Mouse (Mus musculus): Measurements from ENCODE around the gene Gnat2. TPM values are rescaled to one million over a fixed set of nuclear protein-coding genes. Genes with fewer than 3 reads are reported as not detected.

Gnat2 gene
- total RNA-seq, 2 experiments from 2014 or later: 0.26 to 0.36 TPM

DNA sequence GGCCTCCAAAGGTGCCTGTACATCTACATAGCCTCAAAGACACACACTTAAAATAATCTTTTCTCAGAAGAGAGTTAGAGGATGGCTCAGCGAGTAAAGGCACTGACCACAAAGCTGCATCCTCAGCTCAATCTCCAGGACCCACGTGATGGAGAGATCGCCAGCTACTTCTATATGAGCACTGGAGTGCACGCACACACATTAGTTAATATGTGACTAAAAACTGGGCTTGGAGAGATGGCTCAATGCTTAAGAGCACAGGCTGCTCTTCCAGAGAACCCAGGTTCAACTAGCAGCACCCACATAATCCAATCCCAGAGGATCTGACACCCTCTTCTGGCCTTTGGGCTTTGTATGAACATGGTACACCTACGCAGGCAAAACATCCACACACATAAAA lies 38.6 kb downstream of the Gnat2 start:
- H3K27ac ChIP-seq: peak overlapping the region; percentile 71; the same call in 1 of the 2 replicates
- intact Hi-C loops (cut with DNase I): no loop called here
- no peak for DNase-seq
- TF ChIP-seq CTCF (IDR thresholded peaks at IDR 0.05): no peak
- H3K4me3 ChIP-seq: no peak overlapping the region

DNA sequence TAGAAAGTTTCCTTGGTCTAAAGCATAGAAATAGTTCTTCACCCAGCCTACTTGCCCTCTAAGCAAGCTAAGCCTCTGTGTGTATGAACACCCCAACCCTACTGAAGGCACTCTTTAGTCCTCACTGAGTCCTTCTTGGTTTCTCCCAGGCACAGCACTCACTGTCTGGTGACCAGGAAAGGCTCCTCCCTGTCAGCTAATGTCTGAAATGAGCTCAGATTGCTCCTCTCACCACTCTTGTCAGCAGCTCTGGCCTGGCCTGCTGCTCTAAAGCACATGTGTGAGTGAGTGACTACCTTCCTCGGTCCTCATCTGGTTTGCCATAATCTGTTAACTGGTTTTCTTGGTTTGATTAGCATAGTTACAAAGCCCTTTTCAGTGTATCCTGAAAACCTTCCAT lies 39.2 kb downstream of the Gnat2 start:
- no peak for DNase-seq
- intact Hi-C loops (cut with DNase I): no loop called here
- Histone ChIP-seq H3K27ac (peak overlapping the region; percentile 71), H3K4me3 (no peak overlapping the region)
- no peak for TF ChIP-seq CTCF (IDR thresholded peaks at IDR 0.05)

DNA sequence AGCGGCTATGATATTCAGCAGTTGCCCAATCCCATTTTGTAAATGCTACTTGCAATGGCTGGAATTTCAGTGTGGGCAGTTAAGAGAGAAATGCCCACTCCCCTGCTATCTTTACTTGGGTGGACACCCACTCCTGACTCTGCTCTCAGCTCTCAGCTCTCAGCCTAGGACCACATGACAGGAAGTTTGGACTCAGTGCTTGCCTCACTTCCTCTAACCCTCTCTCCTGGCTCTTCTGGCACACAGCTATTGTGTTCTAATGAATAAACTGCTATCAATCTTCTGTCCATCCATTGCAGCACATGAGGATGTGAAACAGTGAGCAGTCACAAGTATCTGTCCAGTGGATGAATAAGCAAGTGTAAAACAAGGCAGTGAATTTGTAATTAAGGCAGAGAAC lies 39.9 kb downstream of the Gnat2 start:
- Histone ChIP-seq H3K27ac (peak overlapping the region; percentile 71), H3K4me3 (no peak overlapping the region)
- TF ChIP-seq CTCF (IDR thresholded peaks at IDR 0.05): no peak
- intact Hi-C loops (cut with DNase I): no loop called here
- DNase-seq: no peak

DNA sequence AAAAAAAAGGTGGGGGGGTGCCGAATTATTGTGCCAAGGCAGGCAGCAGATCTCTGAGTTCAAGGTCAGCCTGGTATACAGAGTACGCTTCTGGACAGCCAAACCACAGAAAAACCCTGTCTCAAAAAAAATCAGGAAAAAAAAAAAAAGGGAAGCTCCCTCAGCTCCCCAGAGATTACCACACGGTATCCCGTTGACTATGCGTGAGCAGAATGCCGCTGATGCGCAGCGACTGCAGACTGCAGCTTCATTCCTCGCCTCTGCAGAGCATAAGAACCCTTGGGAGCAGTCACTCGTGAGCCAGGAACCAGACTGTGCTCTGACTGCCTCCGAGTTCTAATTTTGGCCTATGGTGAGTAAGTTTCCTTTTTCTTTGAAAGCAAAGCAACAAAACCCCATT lies 42.1 kb downstream of the Gnat2 start:
- peak overlapping the region; percentile 24 for H3K27ac ChIP-seq

DNA sequence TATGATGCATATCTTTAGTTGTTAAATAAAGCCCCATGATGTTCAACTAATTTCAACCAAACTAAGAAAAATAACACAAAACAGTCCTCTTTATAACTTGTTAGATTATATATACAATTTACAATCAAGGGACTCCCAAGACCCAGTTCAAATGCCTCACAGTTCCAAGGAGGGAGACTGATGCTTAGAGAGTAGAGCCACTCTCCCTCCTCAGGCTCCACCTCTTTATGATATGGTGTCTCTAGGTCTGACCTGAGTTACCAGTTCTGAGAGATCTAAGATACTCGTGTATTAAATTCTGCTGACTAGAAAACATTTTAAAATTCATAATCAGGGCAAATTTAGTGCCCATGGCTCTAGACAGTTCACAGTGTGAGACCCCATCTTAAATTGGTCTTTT lies 46.5 kb downstream of the Gnat2 start:
- Histone ChIP-seq H3K27ac (no peak overlapping the region), H3K4me3 (no peak overlapping the region)
- intact Hi-C loops (cut with DNase I): no loop called here
- no peak for TF ChIP-seq CTCF (IDR thresholded peaks at IDR 0.05)
- no peak for DNase-seq

More for the DNA sequence above, 42.1 kb downstream of the Gnat2 start:
- no peak overlapping the region for H3K4me3 ChIP-seq
- intact Hi-C loops (cut with DNase I): no loop called here
- no peak for DNase-seq
- TF ChIP-seq CTCF (IDR thresholded peaks at IDR 0.05): no peak

DNA sequence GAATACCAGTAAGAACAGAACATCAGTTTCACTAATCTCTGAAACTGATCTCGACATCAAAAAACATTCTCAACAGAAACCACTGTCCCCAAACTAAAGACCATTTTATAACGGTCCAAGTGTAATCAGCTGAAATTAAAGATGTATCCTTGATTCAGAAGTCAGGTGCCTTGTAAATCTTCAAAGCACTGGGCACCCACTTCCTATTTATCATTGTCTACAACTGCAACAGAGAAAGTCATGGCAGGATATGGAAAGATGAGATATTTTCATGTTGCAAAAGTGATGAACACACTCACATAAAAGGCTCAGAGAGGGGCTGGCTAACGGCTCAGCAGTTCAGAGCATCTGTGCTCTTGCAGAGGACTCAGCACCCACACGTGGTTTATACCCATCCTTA lies 48.2 kb downstream of the Gnat2 start:
- intact Hi-C loops (cut with DNase I): loop anchor here (10.0 kb wide), 1 partner anchor 446 kb away; the partner anchor contains the start of gene Ahcyl1
- H3K4me3 ChIP-seq: no peak overlapping the region
- H3K27ac ChIP-seq: no peak overlapping the region
- no peak for TF ChIP-seq CTCF (IDR thresholded peaks at IDR 0.05)
- DNase-seq: no peak

DNA sequence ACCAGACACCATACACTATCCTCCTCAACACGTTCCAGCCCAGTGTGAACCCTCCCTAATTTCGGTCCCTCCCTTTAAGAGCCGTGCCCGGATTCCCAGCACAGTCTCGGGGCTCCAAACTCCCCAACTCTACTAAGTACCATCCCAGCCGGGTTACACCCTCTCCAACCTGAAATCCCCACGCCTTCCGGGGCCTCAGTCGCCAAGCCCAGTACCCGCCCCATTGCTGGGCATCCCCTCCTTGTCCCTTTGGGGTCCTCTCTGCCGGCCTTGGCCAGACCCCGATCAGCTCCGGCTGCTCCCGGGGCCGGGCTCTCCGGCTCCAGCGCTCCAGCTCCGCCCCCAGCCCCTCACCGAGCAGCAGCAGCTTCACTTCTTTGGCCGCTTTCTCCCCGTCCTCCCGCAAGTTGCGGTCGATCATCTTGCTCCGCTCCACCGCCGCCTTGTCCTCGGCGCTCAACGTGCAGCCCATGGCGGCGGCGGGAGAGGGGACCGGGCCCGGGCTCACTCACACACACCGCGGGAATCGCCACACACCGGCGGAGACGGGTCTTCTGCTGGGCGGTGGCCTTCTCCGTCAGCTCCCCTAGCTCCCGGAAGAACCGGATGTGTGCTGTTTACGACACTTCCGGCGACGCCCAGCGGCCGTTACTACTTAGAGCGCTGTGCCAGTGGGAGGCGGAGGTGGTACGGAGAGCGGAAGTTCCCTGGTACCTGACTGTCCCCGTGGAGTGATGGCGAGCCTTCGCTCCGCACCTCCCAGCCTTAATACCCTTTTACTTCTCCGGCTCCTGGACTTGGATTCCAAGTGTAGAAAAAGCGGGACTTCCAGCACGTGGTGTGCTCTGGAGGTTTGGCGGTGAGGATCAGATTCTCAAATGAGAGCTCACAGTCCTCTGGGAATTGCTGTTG lies 53.2 kb downstream of the Gnat2 start, which contains the start of gene Gnai3:
Gene Gnai3, minus strand, starts transcription at position 613 of the 912 bp plus-strand sequence.
- peak within 1 kb of the TSS; percentile 86 for H3K4me3 ChIP-seq
- peak; percentile 15; the same call in 1 of the 2 replicates for TF ChIP-seq CTCF (IDR thresholded peaks at IDR 0.05)
- peak within 1 kb of the TSS; percentile 96 for H3K27ac ChIP-seq
- DNase-seq: peak; percentile 93
- intact Hi-C loops (cut with DNase I): loop anchor here (5.0 to 10.0 kb wide), 4 partner anchors 193 to 451 kb away; partner anchors contain the start of genes Ahcyl1 and Gstm7

DNA sequence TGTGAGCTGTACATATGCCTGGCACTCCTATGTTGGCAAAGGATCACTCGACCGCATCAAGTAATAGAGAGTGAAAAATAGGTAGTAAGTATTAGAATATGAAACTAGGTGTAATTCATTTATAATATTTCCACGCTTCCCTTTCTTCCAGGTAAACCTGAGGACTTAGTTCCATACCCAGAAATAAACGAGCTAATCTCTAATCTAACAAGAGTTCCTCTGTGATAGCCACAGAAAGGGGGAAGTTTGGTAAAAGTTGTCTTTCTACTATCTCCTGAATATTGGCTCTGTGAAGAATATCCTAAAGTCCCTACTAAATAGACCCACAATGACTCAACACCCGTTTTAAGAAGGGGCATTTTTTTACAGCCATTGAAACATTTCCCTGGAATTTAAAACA lies 54.1 kb downstream of the Gnat2 start:
- Histone ChIP-seq H3K4me3 (peak overlapping the region; percentile 86), H3K27ac (peak overlapping the region; percentile 96)
- no peak for TF ChIP-seq CTCF (IDR thresholded peaks at IDR 0.05)
- DNase-seq: no peak
- intact Hi-C loops (cut with DNase I): loop anchor here (1.0 to 10.0 kb wide), 5 partner anchors 76 to 452 kb away; partner anchors contain the start of genes Ahcyl1 and Gstm7

DNA sequence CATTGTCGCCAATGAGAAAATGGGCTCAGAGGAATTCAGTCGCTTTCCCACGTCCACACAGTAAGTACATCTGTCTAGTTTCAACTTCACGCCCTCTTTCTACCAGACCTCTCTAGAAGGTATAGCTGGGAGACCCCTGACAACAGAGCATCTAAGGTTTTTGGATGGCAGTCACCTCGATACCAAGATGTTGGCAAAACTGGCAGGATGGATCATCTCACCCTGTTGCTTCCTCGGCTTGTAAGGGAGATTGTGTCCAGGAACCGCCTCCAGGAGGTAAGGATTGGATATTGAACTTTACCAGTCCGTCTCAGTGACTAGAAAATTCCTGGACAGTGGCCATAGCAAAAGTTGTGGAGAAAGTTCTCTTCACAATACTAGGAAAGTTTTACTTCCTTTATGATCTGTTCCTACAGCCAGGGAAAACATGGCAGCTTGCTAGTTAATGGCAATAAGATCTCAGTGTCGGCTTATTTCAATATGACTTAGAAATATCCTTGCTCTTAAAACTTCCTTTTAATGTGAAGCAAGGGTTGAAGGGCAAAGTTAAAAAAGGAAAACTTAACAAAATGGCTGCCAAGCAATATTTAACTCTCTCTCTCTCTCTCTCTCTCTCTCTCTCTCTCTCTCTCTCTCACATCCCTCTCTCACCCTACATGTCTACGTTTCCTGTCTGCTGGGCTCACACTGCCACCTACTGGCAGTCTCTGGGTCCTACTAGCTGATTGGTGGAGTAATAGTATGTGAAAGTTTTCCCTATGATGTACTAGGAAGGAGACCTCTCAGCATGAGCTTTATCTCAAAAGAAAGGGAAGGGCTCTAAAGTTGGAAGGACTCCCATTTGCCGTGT lies 55.0 kb downstream of the Gnat2 start:
- peak; percentile 89 for TF ChIP-seq CTCF (IDR thresholded peaks at IDR 0.05)

More for the DNA sequence above, 55.0 kb downstream of the Gnat2 start:
- intact Hi-C loops (cut with DNase I): loop anchor here (1.0 to 10.0 kb wide), 5 partner anchors 77 to 453 kb away; partner anchors contain the start of genes Ahcyl1 and Gstm7
- DNase-seq: peak; percentile 90
- peak overlapping the region; percentile 64 for H3K27ac ChIP-seq
- peak overlapping the region; percentile 51 for H3K4me3 ChIP-seq

Other genes with a start within 250 kb of the Gnat2 start
- gene Eps8l3, start 215.6 kb upstream of the Gnat2 start, total RNA-seq (2021): not detected
- gene Gstm5, start 197.0 kb upstream of the Gnat2 start, total RNA-seq (2021): 10 to 100 TPM; 74.7 to 87.2 TPM
- gene Gstm7, start 161.0 kb upstream of the Gnat2 start, total RNA-seq (2021): 10 to 100 TPM in 1 of 2 experiments, 1 to 10 TPM in 1; 9.5 to 25.7 TPM
- gene Gstm6, start 149.0 kb upstream of the Gnat2 start, total RNA-seq (2021): under 1 TPM in 1 of 2 experiments, not detected in 1; 0.36 TPM
- gene Gstm3, start 123.5 kb upstream of the Gnat2 start, total RNA-seq (2021): not detected
- gene Gstm2, start 106.3 kb upstream of the Gnat2 start, total RNA-seq (2021): 100 to 1,000 TPM in 1 of 2 experiments, 10 to 100 TPM in 1; 63.0 to 111 TPM
- gene Gstm1, start 74.8 kb upstream of the Gnat2 start, total RNA-seq (2021): 100 to 1,000 TPM; 208 to 217 TPM
- gene Gstm4, start 47.9 kb upstream of the Gnat2 start, total RNA-seq (2021): 10 to 100 TPM; 10.9 to 12.1 TPM
- gene Ampd2, start 6.1 kb upstream of the Gnat2 start, total RNA-seq (2021): 1 to 10 TPM; 3.8 to 5.6 TPM
- gene Gnai3, start 53.4 kb downstream of the Gnat2 start, total RNA-seq (2021): 10 to 100 TPM; 12.0 to 13.8 TPM
- not detected for gene Gpr61, start 62.1 kb downstream of the Gnat2 start, total RNA-seq (2021)
- gene Amigo1, start 93.5 kb downstream of the Gnat2 start, total RNA-seq (2021): 10 to 100 TPM; 21.6 to 28.3 TPM
- gene Cyb561d1, start 108.4 kb downstream of the Gnat2 start, total RNA-seq (2021): 1 to 10 TPM; 2.8 to 3.8 TPM
- 1 to 10 TPM; 6.4 to 8.6 TPM for gene Atxn7l2, start 118.1 kb downstream of the Gnat2 start, total RNA-seq (2021)
- 100 to 1,000 TPM; 321 to 322 TPM for gene Sypl2, start 133.9 kb downstream of the Gnat2 start, total RNA-seq (2021)
- gene Psma5, start 164.1 kb downstream of the Gnat2 start, total RNA-seq (2021): 10 to 100 TPM; 51.8 to 55.7 TPM
- gene Sort1, start 191.3 kb downstream of the Gnat2 start, total RNA-seq (2021): 10 to 100 TPM; 28.4 to 56.4 TPM